Mouse (Mus musculus) urinary bladder, postnatal 25 days (tissue): ENCODE results near the gene Dlg2.

Experiments
- DNase-seq: peaks from one replicate; pipeline ENCODE4 v3.0.0; 2022; ENCODE audit warnings: low spot score

The Dlg2 gene

DNA sequence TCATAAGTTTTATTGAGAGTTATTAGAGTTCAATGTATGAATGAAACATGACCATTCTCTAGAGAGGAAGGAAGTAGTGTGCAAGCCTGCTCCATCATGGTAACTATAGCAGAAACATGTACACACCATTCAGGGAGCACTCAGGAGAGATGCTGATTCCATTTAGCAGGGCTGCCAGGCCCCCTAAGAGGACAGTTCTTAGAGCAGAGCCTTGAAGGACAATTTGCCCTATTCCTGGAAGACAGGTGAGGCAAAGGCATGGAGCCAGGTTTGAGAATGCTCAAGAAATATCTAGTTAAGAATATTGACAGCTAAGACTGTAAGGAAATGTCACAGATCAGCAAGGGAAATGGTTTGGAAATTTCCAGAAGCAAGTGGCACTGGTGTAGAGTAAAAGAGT, 1096.8 kb downstream of the Dlg2 start:
- no peak for DNase-seq

DNA sequence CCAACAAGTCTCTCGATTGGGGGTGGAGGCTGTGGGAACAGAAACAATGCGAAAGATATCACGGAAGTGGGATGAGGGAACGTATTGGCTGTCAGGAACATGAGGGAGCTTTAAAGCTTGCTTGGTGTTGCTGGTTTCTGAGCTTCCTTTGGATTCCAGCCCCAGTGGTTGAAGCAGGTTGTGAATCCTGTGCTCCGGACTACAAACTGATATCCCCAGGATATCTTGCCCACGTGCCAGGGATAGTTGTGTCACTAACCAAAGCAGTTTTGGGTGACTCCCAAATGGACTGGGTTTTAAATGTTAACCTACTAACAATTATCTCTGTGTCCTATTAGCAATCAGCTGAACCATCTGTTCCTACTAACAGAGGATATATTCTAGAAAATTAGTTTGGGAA, 1099.7 kb downstream of the Dlg2 start:
- DNase-seq, result no peak

DNA sequence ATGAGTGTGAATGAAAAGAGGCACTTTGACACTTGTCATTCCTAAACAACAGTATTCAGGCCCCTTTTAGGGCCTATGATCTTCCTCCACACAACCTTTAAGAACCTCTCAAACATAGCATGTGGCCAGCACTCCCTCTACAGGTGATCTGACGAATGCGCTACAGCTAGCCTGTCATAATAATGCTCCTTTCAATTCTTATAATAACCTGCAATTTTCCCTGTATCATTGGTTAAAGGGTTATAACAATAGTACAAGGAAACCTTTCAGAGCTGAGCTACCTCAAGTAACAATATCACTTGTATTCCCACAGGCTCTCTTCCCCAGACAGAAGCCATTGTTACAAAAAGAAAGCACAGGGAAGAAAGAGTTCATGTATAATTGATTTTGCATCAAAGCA, 1105.7 kb downstream of the Dlg2 start:
- DNase-seq, result no peak

DNA sequence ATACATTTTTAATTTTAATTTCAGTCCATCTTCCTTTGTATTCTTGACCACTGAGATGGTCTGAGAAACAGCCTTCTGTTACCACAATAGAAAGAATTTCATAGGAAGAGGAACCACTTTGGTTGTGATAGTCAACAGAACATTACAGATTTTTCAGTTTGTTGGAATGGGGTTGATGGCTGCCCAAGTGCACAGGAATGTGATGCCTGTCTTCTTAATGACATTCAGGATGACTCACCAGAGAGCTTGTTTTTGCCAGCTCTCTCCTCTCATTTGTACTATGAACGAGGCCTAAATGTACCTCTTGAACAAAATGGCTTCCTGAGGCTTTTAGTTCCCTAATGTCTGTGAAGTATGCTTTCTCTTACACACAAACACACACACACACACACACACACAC, 1107.1 kb downstream of the Dlg2 start:
- no peak for DNase-seq

DNA sequence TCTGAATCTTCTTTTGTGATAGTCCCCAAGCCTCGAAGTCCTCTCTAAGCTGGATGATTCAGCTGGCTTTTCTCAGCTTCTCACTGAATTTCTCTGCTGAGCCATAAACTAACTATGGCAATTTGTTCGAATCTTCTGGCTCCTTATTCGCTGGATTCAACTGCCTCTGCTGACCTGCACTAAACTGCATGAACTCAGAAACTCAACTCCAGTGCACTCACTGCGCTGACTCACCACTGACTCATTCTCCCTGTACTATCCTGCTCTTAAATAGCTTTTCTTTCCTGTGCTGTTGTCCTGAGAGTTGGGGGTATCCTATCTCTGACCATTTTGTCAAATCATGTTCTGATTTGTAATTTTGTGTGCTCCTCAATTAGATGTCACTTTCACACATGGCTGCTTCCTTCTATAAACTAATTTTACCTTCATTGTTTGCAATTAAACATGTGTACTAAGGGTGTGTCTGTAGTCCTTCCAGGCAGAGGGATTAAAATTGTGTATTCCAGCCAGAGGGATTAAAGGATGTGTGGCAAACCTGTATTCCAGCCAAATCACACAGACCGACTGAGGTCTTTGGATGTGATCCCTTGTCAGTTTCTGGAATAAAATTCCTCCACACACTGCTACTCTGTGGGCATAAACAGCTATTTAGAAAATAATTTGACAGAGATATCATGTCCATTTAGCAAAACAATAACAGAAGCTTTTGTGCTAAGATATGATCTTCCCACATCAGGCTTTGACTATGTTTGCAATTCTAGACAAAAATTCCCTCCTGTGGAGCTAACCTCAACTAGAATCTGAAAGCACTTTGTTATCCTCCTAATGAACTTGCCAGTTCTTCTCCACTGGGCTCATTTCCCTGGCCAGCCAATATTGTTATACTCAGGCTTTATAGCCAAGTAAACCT, 1115.0 kb downstream of the Dlg2 start:
- DNase-seq, result no peak

DNA sequence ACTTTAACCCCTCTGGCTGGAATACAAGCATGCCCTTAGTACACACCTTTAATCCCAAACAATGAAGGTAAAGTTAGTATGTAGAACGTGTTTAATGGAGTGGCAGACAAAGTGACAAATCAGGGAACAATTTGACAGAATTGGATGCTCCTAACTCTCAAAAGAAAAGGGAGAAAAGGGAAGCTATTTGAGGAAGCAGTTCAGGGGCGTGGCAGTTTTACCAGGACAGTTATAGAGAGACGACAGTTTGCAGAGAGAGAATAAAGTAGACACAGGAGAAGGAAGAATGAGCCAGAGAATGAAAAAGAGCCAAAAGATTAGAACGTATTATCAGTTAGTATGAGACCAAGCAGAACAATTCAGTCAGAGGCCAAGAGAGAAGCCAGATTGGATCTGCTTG, 1122.1 kb downstream of the Dlg2 start:
- no peak for DNase-seq

DNA sequence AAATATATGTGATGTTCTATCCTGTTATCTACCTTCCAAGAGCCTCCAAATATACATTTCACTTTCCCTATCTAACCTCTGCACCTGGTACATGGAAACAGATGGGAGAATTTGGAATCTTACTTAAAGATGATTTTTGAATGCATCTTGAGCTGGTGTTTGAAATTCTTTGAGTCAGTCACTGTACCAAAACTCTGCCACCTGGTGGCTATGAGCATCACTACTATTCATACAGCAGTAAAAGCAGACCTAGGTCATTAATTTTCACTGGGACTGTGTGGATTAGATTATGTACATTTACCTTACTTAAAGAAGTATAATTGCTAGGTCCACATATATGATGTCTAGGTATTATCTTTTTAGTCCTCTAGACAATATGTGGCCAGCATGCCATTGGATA, 1124.8 kb downstream of the Dlg2 start:
- no peak for DNase-seq

DNA sequence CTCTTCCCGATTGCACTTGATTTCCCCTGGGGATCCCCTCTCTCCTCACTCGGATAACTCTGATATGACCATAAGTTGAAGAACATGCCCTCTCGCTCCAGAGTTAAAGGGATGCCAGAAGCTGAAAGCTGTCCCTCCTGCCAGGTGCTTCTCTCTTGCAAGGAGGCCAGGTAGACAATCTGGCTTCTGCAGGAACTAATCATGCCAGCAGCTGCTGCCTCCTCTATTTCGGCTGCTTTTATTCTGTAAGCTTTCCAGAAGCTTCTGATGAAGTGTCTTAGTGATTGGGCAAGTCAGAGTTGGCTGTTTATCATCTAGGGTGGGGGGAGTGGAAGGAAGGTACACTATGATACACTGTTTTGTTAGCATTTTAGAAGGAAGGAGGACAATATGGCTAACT, 1127.1 kb downstream of the Dlg2 start:
- no peak for DNase-seq

DNA sequence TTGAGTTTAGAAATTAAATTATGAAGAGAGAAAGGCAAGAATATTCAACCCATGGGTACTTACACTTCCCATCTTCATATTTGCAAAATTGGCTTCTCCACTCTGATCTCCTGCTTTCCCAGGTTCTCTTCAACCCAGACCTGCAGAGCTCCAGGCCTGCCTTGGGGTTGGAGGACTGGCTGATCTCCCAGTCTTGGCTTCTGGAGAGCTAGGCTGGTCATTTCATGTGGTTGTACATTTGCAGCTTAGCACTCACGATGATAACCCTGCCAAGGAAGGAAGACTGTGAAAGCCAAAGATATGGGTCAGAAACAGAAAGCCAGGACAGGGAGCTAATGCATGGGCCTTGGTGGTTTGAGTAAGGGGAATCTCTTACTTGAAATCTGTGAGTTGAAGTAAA, 1176.6 kb downstream of the Dlg2 start:
- no peak for DNase-seq

DNA sequence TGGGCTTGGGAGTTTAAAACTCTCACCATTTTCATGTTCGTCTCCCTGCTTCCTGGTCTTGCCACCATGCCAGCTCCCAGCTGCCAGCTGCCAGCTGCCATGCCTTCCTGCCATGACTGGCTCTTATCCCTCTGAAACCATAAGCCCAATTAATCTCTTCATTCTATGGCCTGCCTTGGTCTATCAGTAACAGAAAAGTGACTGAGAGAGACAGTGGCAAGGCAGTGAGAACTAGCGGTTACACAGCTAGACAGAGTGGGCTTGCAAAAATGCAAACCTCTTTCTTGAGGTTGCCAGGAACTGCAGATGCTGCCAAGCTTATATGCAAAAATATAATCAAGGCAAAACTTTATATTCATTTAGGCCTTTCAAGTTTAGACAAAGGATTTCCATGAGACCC, 1183.0 kb downstream of the Dlg2 start:
- no peak for DNase-seq

DNA sequence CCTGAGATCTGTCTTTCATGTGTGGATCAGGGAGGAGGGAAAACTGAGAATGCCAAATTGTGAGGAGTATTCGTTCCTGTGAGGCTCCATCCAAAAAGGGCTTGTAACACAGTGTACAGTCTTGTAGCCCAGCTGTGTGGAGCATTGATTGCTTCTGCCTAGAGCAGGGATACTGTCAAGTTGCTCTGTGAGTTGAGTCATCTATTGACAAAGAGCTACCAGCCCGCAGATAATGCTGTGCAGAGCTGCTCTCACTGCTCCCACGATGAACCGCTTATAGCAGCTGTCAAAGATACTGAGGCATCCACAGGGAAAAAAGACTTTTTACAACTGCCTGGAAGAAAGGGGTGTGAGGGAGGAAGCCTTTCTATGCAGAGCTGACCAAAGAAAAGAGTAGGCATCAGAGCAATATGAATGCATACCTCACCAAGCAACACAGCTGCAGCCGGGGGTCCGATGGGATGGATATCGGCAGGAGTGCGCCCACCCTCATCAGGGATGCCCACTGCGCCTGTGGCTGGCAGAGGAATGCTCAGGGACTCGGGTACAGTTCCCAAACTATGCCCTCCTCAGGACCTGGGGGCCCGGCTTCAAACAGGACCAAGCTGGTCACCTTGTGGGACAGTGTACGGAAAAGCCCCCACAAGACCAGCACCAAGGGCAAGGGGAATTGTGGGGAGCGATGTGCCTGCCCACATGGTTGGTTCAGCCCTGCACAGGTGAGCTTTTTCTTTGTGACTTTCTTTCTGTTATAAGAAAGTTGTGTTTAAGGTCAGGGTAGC, 1196.0 kb downstream of the Dlg2 start:
- DNase-seq, result no peak

DNA sequence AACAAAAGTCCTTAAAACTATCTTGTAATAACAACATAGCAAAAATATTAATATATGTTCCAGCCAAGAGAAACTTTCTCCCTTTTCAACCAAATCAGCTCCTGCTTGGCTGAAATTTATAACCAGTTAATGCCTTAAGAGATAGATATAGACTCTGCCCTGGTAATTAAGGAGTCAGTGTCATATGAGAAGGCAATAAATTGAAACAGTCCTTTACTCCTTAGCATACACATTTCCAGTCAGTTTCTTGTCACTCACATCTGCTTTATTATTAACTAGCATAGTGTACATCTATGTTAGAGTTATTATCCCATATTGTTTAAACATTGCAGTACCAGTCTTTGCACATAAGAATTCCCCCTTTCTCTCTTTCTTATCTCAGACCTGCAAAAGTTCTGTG, 1197.9 kb downstream of the Dlg2 start:
- no peak for DNase-seq

DNA sequence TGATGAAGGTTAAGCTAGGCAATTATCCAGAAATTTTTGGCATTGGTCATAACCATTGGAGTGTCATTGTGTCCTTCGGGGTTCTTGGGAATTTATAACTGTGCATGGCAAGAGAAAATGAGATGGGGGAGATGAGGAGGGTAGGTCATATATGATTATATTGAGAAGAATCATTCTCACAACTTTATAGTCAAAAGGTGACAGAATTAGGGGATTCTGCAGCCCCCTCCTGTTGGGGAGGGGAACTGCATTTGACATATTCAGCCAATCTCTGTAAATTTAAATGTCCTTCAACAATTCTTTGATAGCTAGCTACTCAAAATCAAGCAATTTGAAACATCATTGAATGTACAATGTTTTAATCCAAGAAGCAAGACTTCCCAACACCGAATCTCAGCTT, 1201.5 kb downstream of the Dlg2 start:
- no peak for DNase-seq

DNA sequence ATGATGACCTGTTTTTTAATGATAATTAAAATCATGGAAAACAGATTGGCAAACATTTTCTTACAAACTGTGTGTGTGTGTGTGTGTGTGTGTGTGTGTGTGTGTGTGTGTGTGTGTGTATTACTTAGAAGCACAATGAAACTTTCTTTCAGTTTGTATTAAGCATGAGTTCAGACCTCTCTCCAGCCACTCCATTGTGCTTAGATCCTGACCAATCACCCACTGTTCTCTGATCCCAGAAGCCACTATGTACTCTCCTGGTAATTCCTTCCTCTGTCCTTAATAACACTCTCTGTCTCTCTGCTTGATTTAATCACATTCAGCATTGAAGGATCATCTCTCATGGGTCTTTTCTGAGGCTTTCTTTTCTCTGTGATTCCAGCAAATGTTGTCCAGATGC, 1211.5 kb downstream of the Dlg2 start:
- DNase-seq, result no peak

DNA sequence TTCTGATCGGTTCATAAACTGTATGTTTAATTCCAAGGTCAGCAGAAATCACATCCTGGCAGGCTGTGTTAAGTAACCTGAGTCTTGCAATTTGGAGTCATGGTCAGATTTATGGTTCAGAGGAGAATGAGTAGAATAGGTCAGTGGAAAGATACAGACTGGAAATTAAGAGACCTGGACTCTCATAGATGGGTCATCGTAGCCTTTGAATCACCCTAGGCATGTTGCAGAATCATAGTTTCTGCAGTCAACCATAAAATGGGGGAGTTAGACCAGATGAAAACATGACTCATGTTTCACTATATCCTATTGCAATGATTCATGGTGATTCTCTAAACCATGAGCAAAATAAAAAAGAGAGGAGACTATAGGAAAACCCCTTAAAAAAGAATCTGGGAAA, 1213.4 kb downstream of the Dlg2 start:
- no peak for DNase-seq

DNA sequence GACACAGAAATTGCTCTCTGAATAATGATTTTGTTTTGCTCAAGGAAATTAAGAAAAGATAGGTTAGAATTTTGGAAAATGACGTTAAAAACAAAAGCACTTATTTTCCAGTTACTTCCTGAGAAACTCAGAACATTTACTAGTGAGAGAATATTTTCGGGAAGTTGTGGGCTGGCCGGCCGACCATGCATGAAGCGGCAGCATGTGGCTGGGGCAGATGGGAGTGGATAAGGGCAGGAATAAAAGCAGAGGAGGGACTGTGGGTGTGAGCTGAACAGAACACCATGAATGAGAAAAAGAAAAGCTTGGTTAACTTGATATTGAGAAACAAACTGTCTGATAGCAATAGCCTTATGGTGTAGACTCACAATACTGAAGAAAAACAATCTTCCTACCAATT, 1233.4 kb downstream of the Dlg2 start:
- DNase-seq, result no peak

DNA sequence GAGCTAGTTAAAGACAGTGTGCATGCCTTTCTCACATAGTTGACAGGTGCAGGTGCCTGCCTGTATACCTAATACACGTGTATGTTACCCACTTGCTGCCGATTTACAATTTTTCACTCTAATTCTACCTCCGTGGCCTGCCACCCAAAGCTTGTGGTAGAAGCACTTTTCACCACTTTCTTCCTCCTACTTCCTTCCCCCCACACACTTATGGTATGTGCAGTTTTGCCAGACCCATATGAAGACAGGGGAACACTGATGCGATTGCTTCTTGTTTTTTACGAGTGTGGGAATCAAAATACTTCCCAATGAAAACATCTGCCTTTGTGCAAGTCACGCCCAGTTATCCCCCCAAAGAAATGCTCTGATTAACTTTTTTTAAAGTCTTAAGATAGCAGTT, 1234.7 kb downstream of the Dlg2 start:
- DNase-seq, result no peak

DNA sequence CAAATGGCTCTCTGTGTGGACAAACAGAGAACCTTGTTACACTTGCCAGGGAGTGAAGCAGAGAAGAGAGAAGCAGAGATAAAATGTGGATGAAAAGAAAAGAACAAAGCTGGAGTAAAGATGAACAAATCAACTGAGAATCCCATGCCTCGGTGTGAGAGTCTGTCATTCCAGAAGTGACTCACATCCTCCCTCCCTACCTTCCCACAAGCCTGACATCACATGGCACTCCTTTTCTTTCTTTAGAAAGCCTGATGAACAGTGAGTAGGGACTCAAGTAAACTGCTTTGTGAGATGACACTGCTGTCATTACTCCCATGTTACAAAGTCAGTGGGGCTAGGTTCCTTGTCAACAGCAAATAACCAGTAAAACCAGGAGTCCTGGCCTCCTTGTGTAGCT, 1239.3 kb downstream of the Dlg2 start:
- no peak for DNase-seq

DNA sequence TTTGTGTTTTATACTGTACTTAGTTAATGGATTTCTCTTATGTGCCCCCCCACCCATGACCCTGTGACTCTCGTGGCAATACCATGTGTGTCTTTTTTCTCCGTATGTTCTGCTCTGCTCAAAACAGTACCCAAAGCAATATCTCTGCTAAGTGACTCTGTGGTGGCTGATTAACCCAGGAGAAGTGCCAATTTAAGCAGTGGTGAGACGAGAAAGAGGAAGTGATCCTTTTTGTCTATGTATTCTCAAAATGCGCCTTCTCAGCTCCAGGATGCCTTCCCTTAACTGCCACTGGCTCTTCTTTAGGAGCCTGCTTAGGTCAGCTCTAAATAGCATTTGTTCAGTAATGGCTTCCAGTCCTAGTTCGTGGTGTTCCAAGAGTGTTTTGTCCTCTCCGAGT, 1240.2 kb downstream of the Dlg2 start:
- DNase-seq, result no peak

DNA sequence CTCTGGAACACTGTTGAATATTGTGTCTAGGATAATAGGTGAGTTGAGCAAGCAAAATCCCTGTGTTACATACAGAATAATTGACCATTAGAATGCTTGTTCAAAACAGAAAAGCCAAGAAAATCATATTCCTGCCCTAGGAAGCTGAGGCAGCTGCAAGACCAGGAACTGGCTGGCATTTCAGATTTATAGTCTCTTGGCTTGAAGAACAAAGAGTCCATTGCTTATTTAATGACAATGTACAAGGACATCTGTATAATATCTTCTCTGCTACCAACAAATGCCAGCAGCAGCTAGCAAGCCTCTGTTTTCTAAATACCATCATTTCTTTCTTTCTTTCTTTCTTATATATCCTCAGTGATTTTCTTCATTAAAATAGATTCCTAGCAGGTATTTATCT, 1243.8 kb downstream of the Dlg2 start:
- no peak for DNase-seq

DNA sequence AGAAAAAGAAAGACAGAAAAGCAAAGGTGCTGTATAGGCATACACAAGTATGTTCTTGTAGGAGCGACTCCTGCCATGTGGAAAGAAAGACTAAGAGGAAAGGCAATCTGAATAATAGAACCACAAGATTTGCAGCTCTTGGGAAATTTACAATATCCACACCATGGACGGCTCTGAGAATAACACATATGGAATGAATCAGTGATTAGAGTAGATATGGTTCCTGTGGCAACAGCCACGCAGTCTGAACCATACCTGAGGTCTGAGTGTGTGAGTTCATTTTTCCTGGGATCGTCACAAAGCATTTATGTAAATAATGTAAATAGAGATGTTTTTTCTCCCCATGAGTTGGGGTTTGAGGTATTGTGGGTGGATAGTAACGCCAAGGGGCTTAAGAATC, 1247.9 kb downstream of the Dlg2 start:
- no peak for DNase-seq

DNA sequence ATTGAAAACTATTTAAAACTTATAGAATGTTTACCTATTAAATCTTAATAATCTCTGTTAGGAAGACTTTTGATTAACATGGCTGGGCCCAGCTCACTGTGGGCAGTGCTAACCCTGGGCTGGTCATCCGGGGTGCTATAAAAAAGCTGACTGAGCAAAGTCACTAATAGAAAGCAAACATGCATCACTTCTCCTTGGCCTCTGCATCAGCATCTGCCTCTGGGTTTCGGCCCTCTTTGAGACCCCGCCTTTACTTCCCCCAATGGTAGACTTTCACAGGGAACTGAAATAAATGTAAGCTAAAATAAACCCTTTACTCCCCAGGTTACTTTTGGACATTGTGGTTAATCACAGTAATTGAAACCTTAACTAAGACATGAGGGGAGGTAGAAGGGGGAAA, 1264.3 kb downstream of the Dlg2 start:
- DNase-seq, result no peak

DNA sequence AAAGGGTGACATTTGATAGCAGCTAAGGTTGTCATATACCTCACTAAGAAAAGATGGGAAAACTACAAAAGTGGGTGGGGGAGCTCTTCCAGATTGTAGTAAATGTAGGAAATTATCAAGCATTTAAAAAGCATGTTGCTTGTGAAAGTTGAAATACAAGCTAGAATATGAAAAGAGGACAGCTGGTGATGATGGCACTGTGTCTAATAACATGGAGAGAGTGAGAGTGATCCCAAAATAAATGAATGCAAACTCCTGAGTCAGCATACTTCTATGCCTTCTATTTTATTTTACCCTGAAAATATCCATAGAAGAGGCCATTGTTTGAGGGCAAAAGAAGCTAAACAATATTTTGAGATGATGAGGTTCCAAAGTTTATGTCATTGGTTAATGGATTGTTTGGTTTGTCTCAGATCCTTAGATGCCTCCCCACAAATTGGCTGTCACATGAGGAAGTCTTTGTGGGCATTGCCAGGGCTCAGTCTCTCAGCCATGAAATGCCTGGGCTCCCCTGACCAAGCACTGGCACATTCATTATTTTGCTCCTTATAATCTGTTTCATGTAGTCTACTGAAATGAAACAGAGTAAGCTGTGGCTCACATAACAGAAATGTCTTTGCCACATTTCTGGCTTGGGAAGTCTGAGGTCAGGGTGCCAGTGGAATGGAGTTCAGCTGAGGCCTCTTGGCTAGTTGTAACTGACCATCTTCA, 1276.8 kb downstream of the Dlg2 start:
- DNase-seq, result no peak
